Mouse (Mus musculus) brain, embryonic 14.5 days (tissue): ENCODE measurements around the gene Lce1d. TPM values are rescaled to one million over a fixed set of nuclear protein-coding genes. Genes with fewer than 3 reads are reported as not detected.

Source experiments
- DNase-seq: peaks from one replicate; pipeline ENCODE4 v3.0.0-alpha.2; 2011; ENCODE audit warnings: low read depth
- CTCF ChIP-seq: fragments of 200-500 bp; IDR thresholded peaks from 2 replicates; pipeline ENCODE4 v1.5.1; 2012; ENCODE audit warnings: inconsistent platforms, mild to moderate bottlenecking, moderate library complexity, borderline replicate concordance; ENCODE audit not compliant: insufficient read depth, insufficient read length; ENCODE audit errors: extremely low read depth
- POLR2A ChIP-seq: fragments of 200-500 bp; IDR thresholded peaks from 2 replicates; pipeline ENCODE4 v1.6.1; 2012; ENCODE audit warnings: mild to moderate bottlenecking, inconsistent platforms, borderline replicate concordance; ENCODE audit not compliant: poor library complexity, insufficient read depth, insufficient read length, severe bottlenecking; ENCODE audit errors: extremely low read depth
- polyA plus RNA-seq: library from polyadenylated mRNA; depleted of rRNA; stranded (reverse); fragments of >200 nt; gene quantifications from 2 replicates; pipeline ENCODE4 v1.2.3, GENCODE M21; 2012; rRNA removed

Lce1d gene
- polyA plus RNA-seq, 1 experiment: not detected

DNA sequence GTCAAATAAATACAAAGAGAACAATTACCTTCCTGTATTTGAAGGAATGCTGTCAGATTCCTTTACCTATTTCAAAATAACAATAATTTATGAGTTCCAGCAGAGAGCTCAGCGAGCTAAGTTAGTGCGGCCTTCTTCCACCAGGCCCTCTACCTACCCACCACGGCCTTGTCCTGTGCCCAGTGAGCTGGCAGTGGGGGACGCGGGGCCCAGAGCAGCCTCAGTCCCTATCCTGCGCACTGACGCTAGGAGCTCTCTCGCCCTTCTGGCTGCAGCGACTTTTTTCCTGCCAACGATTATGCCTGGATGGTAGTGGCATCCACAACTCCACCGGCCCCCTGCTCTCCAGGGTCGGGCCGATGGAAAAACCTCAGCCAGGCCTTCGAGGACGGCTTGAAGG, 47.2 kb downstream of the Lce1d start:
- DNase-seq: no peak
- no peak for TF ChIP-seq CTCF
- no peak for TF ChIP-seq POLR2A

DNA sequence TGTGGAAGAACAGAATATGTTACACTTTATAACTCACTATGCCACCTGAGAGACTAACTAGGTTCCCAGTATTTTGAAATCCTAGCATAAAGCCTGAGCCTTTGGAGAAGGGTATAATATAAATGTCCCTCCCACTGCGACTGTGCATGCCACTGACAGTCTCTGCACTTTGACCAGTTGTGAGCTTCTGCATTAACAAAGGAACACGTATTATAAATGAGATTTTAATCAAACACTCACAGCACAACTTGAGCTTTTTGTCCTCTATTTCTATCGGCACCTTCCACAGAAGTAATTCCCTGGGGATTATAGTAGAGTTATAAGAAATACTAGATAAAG, 48.4 kb downstream of the Lce1d start:
- TF ChIP-seq POLR2A: no peak
- peak; percentile 1 for DNase-seq

DNA sequence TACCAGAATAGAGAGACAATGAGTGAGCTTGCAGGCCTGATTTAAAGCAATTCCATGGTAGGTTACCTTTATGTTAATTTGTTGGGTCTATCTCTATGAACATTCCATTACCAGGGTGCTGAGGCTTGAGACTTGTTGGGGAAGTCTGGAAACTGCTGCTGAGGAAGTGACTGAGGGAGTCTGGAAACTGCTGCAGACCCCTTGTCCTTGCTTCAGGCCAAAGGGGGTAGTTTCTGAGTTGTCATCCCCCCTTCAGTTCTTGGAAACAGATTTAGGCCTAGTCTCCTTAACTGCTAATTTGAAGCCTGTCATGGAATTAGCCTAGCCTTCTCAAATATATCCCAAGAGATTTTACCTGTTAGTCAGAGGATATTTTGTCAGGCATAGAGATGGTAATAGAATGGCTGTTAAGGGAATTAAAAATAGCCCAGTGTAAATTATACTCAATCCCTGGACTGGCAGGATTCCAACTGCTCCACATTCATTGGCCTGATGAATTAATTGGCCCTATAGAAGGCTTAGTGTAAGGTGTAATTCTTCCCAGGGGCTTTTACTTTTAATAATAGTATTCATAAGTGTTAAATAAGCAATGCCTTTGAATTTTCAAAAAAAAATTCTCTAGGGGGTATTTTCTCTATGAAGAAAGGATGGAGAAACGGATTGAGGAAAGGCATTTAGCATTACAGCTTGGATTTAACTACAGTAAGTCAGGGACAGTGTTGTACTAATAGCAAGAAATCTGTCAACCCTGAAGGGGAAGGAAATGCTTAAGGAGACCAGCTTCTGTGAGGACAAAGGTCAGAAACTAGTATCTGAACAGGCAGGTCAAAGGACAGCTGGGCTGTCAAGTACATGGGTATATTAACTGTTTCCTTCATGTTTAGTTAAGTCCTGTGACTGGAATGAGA, 49.0 kb downstream of the Lce1d start:
- peak; percentile 80 for DNase-seq
- TF ChIP-seq POLR2A: no peak
- no peak for TF ChIP-seq CTCF

Other genes starting within 250 kb of the Lce1d start
- 0.11 and 0.55 TPM in 2 replicates for gene Sprr1b, start 248.4 kb downstream of the Lce1d start, polyA plus RNA-seq
- gene Sprr3, start 228.5 kb downstream of the Lce1d start, polyA plus RNA-seq: not detected in 2 replicates
- 0.63 TPM in 1 of 2 replicates, not detected in the other for gene Sprr1a, start 201.3 kb downstream of the Lce1d start, polyA plus RNA-seq
- not detected in 2 replicates for gene Sprr4, start 186.7 kb downstream of the Lce1d start, polyA plus RNA-seq
- not detected in 2 replicates for gene 2310046K23Rik, start 152.7 kb downstream of the Lce1d start, polyA plus RNA-seq
- not detected in 2 replicates for gene Ivl, start 113.5 kb downstream of the Lce1d start, polyA plus RNA-seq
- gene Smcp, start 98.2 kb downstream of the Lce1d start, polyA plus RNA-seq: not detected in 2 replicates
- not detected in 2 replicates for gene 2210017I01Rik, start 79.7 kb downstream of the Lce1d start, polyA plus RNA-seq
- not detected in 2 replicates for gene Lce6a, start 65.5 kb downstream of the Lce1d start, polyA plus RNA-seq
- gene Lce1a1, start 38.9 kb downstream of the Lce1d start, polyA plus RNA-seq: not detected in 2 replicates
- not detected in 2 replicates for gene Lce1b, start 30.3 kb downstream of the Lce1d start, polyA plus RNA-seq
- gene Lce1a2, start 16.9 kb downstream of the Lce1d start, polyA plus RNA-seq: not detected in 2 replicates
- gene Lce1c, start 8.0 kb downstream of the Lce1d start, polyA plus RNA-seq: not detected in 2 replicates
- gene Lce1e, start 21.9 kb upstream of the Lce1d start, polyA plus RNA-seq: not detected in 2 replicates
- not detected in 2 replicates for gene Lce1f, start 33.1 kb upstream of the Lce1d start, polyA plus RNA-seq
- gene Gm38119, start 51.9 kb upstream of the Lce1d start, polyA plus RNA-seq: not detected in 2 replicates
- not detected in 2 replicates for gene Lce1g, start 65.1 kb upstream of the Lce1d start, polyA plus RNA-seq
- gene Lce1h, start 77.9 kb upstream of the Lce1d start, polyA plus RNA-seq: not detected in 2 replicates
- not detected in 2 replicates for gene Lce1i, start 91.7 kb upstream of the Lce1d start, polyA plus RNA-seq
- gene Lce1j, start 103.3 kb upstream of the Lce1d start, polyA plus RNA-seq: not detected in 2 replicates
- not detected in 2 replicates for gene Lce1k, start 120.7 kb upstream of the Lce1d start, polyA plus RNA-seq
- gene Kprp, start 140.0 kb upstream of the Lce1d start, polyA plus RNA-seq: not detected in 2 replicates
- gene Lce1l, start 164.1 kb upstream of the Lce1d start, polyA plus RNA-seq: not detected in 2 replicates
- gene 2310050C09Rik, start 183.0 kb upstream of the Lce1d start, polyA plus RNA-seq: not detected in 2 replicates
- not detected in 2 replicates for gene Lce3a, start 239.0 kb upstream of the Lce1d start, polyA plus RNA-seq
- gene Lce3b, start 245.8 kb upstream of the Lce1d start, polyA plus RNA-seq: not detected in 2 replicates